Mouse (Mus musculus): ENCODE results near the gene Hs2st1. TPM values are rescaled to one million over a fixed set of nuclear protein-coding genes. Genes with fewer than 3 reads are reported as not detected.

Gene Hs2st1
- polyA plus RNA-seq (2015; fragmentation: Nextera tagmentation; extraction: Ambion mirVana) = 12.5 and 13.0 TPM in 2 replicates

- H3K4me3 ChIP-seq (replicated peaks) = peak within 1 kb of the TSS; percentile 80
- peak within 1 kb of the TSS; percentile 91 for H3K9ac ChIP-seq
- H3K9me3 ChIP-seq (replicated peaks) = no peaks in the 10 kb centered on the region
- peak; percentile 98 for ATAC-seq (replicated peaks; ENCODE audit: low FRiP score)
- peaks cover 22% of the 10 kb centered on the region for H3K36me3 ChIP-seq
- H3K27ac ChIP-seq = peak within 1 kb of the TSS; percentile 94
- under 1% methylated on average over 66 of the region's 69 CpGs for WGBS
- peak within 1 kb of the TSS; percentile 95 for H3K4me2 ChIP-seq
- peaks cover 29% of the 10 kb centered on the region for H3K4me1 ChIP-seq
- no peaks in the 10 kb centered on the region for H3K27me3 ChIP-seq
Measured at GRCm38 (mm10) chr3:144570047-144570815, at the start of gene Hs2st1, which contains the start of gene Selenof. TSS of gene Hs2st1 (minus strand) at chr3:144570181. TSS of gene Selenof (plus strand) at chr3:144570304.

GRCm38 (mm10) chr3:144617633-144618180 lies 47.7 kb upstream of the Hs2st1 start:
- Histone ChIP-seq H3K36me3 (no peaks in the 10 kb centered on the region), H3K9me3 (replicated peaks) (0 out of 2 replicates have a peak, but pooled peaks cover 5% of the 10 kb centered on the region), H3K27me3 (no peaks in the 10 kb centered on the region), H3K27ac (no peak overlapping the region), H3K4me2 (no peak overlapping the region), H3K4me1 (peaks cover 37% of the 10 kb centered on the region), H3K4me3 (replicated peaks) (no peak overlapping the region), H3K9ac (no peak overlapping the region)
- 77% methylated on average over 10 of the region's 10 CpGs for WGBS
- no peak for ATAC-seq (replicated peaks; ENCODE audit: low FRiP score)

DNA sequence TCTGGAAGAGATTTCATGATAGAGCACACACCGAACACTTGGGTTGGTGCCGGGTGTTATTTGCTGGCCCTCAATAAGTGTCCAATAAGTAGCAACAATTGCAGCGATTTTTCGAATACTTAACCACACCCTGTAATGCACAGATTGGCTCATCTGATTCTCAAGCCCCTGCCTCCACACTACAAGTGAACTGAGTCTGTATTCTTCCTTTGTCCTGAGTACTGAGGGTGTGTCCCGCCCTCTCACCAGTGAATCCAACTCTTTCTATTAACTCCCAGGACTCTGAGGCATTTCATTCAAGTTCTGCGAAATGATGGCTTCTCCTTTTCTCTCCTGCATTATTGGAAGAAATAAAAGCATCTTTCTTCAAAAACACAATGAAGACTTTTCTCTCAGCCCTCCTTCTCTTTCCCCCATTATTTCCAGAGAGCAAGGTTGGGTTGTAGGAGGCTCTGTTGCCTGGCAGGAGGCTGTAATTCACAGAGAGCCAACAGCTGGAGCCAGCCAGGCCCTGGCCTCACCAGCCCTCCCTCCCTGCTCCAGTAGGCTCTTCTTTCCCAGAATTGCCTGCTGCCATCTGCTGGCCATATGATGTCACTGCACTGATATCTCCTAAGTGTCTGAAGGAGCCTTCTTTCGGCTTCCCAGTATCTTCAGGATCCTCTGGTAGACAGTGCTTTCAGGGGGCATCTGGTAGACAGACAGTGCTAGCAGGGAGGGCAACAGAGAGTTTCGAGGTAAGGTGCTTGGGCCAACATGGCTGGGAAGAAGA lies 46.9 kb upstream of the Hs2st1 start:
- no peak overlapping the region for H3K4me3 ChIP-seq (replicated peaks)
- H3K4me1 ChIP-seq = peaks cover 45% of the 10 kb centered on the region
- 67% methylated on average over 8 of the region's 8 CpGs for WGBS
- no peaks in the 10 kb centered on the region for H3K27me3 ChIP-seq
- H3K36me3 ChIP-seq = no peaks in the 10 kb centered on the region
- 0 out of 2 replicates have a peak overlapping the region, but pooled peaks have one; percentile 6 for H3K27ac ChIP-seq
- H3K9ac ChIP-seq = no peak overlapping the region
- H3K4me2 ChIP-seq = no peak overlapping the region
- ATAC-seq (replicated peaks; ENCODE audit: low FRiP score) = peak; percentile 59
- H3K9me3 ChIP-seq (replicated peaks) = no peaks in the 10 kb centered on the region

DNA sequence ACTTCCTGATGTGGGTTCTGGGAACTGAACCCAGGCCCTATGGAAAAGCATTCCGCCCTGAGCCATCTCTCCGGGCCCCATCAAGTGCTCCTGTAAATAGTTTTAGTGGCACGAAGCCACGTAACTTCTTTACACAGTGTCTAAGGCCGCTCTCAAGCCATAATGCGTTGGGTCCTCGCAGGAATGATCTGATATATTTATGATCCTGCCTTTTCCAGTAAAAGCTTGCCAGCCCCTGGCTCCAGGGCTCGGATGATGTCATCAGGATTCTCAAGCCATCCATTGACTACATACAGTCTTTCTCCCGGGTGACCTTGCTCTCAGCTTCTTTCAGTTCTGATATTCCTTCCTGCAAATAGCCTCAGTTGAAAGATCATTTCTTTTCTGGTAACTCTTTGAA lies 45.5 kb upstream of the Hs2st1 start:
- Histone ChIP-seq H3K27ac (peak overlapping the region; percentile 75; the same call in 1 of the 2 replicates), H3K36me3 (no peaks in the 10 kb centered on the region), H3K9ac (no peak overlapping the region), H3K4me3 (replicated peaks) (no peak overlapping the region), H3K4me1 (peaks cover 57% of the 10 kb centered on the region), H3K9me3 (replicated peaks) (no peaks in the 10 kb centered on the region), H3K27me3 (no peaks in the 10 kb centered on the region), H3K4me2 (no peak overlapping the region)
- ATAC-seq (replicated peaks; ENCODE audit: low FRiP score) = no peak
- 58% methylated on average over 9 of the region's 9 CpGs for WGBS

GRCm38 (mm10) chr3:144614698-144615097 lies 44.7 kb upstream of the Hs2st1 start:
- H3K4me1 ChIP-seq = peaks cover 57% of the 10 kb centered on the region
- H3K4me2 ChIP-seq = peak overlapping the region; percentile 19
- 16% methylated on average over 10 of the region's 10 CpGs for WGBS
- no peaks in the 10 kb centered on the region for H3K9me3 ChIP-seq (replicated peaks)
- H3K9ac ChIP-seq = no peak overlapping the region
- no peaks in the 10 kb centered on the region for H3K27me3 ChIP-seq
- peak; percentile 63 for ATAC-seq (replicated peaks; ENCODE audit: low FRiP score)
- H3K4me3 ChIP-seq (replicated peaks) = no peak overlapping the region
- H3K27ac ChIP-seq = peak overlapping the region; percentile 75
- H3K36me3 ChIP-seq = no peaks in the 10 kb centered on the region

GRCm38 (mm10) chr3:144614277-144614676 lies 44.3 kb upstream of the Hs2st1 start:
- H3K4me2 ChIP-seq = peak overlapping the region; percentile 19; the same call in 1 of the 2 replicates
- peak overlapping the region; percentile 75 for H3K27ac ChIP-seq
- H3K4me1 ChIP-seq = peaks cover 57% of the 10 kb centered on the region
- no peaks in the 10 kb centered on the region for H3K9me3 ChIP-seq (replicated peaks)
- H3K27me3 ChIP-seq = no peaks in the 10 kb centered on the region
- H3K4me3 ChIP-seq (replicated peaks) = no peak overlapping the region
- ATAC-seq (replicated peaks; ENCODE audit: low FRiP score) = peak; percentile 54
- H3K36me3 ChIP-seq = no peaks in the 10 kb centered on the region
- H3K9ac ChIP-seq = no peak overlapping the region
- 21% methylated on average over 6 of the region's 6 CpGs for WGBS

DNA sequence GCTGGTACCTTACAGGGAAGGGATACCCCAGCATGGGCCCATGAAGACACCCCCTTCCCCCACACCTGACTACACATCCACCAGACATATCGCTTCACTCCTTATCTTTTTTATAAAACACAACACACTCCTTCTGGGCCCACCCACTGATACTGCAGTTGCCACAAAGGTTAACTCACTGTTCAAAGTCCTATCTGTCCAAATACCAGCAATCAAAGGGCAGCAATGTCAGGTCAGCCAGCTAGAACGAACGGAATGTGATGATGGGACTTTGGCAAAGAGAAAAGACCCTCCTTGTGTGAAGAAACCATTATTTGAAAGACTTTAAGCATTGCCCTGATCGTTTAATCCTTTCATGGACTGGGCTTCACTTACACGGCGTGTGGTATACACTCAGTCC lies 42.4 kb upstream of the Hs2st1 start:
- Histone ChIP-seq H3K36me3 (no peaks in the 10 kb centered on the region), H3K4me1 (peaks cover 57% of the 10 kb centered on the region), H3K9ac (no peak overlapping the region), H3K4me2 (no peak overlapping the region), H3K27me3 (no peaks in the 10 kb centered on the region), H3K9me3 (replicated peaks) (no peaks in the 10 kb centered on the region), H3K27ac (no peak overlapping the region), H3K4me3 (replicated peaks) (no peak overlapping the region)
- no peak for ATAC-seq (replicated peaks; ENCODE audit: low FRiP score)
- WGBS = 72% methylated on average over 6 of the region's 6 CpGs

DNA sequence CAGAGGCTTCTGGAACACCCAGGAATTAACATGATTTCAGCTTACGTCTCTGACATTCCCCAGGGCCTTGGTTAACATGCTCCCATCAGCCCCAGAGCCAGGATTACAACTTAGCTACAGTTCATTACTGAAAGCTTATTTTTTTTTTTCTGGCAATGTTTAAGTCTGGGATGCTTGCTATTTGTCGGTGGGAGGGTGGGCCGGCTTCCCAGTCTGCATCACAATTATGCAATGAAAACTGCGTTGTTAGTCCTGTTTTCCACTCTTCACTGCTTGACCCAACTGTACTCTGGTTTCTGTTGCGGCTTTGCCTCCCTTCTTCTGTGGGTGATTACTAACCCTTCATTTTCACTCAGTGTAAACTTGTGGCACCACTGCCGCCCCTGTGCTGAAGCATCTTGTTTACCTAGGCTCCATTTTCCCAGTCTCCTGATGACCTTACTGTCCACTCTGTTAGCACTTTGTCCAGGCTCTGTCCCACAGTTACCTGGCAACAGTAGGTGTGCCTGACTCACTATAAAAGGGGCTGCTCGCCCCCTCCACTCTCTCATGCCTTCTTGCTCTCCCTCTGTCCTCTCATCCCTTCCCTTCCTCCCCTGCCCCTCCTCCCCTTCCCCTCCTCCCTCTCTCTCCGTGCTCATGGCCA lies 41.8 kb upstream of the Hs2st1 start:
- H3K9me3 ChIP-seq (replicated peaks) = no peaks in the 10 kb centered on the region
- no peak overlapping the region for H3K4me3 ChIP-seq (replicated peaks)
- no peaks in the 10 kb centered on the region for H3K36me3 ChIP-seq
- peaks cover 55% of the 10 kb centered on the region for H3K4me1 ChIP-seq
- no peaks in the 10 kb centered on the region for H3K27me3 ChIP-seq
- ATAC-seq (replicated peaks; ENCODE audit: low FRiP score) = no peak
- no peak overlapping the region for H3K9ac ChIP-seq
- WGBS = 44% methylated on average over 8 of the region's 8 CpGs
- 0 out of 2 replicates have a peak overlapping the region, but pooled peaks have one; percentile 2 for H3K27ac ChIP-seq
- no peak overlapping the region for H3K4me2 ChIP-seq

- no peak overlapping the region for H3K4me2 ChIP-seq
- H3K27ac ChIP-seq = no peak overlapping the region
- no peaks in the 10 kb centered on the region for H3K36me3 ChIP-seq
- H3K4me3 ChIP-seq (replicated peaks) = no peak overlapping the region
- WGBS = 39% methylated on average over 5 of the region's 5 CpGs
- H3K27me3 ChIP-seq = no peaks in the 10 kb centered on the region
- no peak overlapping the region for H3K9ac ChIP-seq
- no peak for ATAC-seq (replicated peaks; ENCODE audit: low FRiP score)
- H3K4me1 ChIP-seq = peaks cover 45% of the 10 kb centered on the region
- no peaks in the 10 kb centered on the region for H3K9me3 ChIP-seq (replicated peaks)
Measured at GRCm38 (mm10) chr3:144610759-144611158, 40.8 kb upstream of the Hs2st1 start.

DNA sequence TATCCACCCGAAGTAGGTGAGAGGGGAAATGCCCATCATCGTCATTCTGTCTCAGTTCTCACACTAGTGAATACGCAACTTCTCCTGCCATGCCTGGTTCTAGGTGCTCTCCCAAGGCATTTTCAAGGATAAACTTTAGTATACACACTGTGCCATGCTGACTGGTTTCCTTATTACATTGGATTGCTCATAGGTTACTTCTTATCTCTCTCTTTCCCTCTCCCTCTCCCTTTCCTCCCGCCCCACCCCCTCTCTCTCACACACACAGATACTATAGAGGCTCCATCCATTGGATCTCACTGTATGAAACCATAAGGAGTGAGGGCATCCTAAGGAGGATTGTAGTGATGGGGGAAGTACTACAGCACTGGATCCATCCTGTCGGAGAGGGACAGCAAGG lies 38.1 kb upstream of the Hs2st1 start:
- H3K9ac ChIP-seq = no peak overlapping the region
- no peak overlapping the region for H3K4me3 ChIP-seq (replicated peaks)
- H3K4me2 ChIP-seq = no peak overlapping the region
- no peak for ATAC-seq (replicated peaks; ENCODE audit: low FRiP score)
- H3K27ac ChIP-seq = no peak overlapping the region
- peaks cover 20% of the 10 kb centered on the region for H3K4me1 ChIP-seq
- H3K36me3 ChIP-seq = no peaks in the 10 kb centered on the region
- 94% methylated on average over 5 of the region's 5 CpGs for WGBS
- no peaks in the 10 kb centered on the region for H3K9me3 ChIP-seq (replicated peaks)
- H3K27me3 ChIP-seq = no peaks in the 10 kb centered on the region

- H3K4me3 ChIP-seq (replicated peaks) = no peak overlapping the region
- no peak overlapping the region for H3K4me2 ChIP-seq
- no peaks in the 10 kb centered on the region for H3K9me3 ChIP-seq (replicated peaks)
- H3K27ac ChIP-seq = no peak overlapping the region
- H3K36me3 ChIP-seq = 0 out of 2 replicates have a peak, but pooled peaks cover 1% of the 10 kb centered on the region
- H3K9ac ChIP-seq = no peak overlapping the region
- H3K27me3 ChIP-seq = no peaks in the 10 kb centered on the region
- H3K4me1 ChIP-seq = peaks cover 13% of the 10 kb centered on the region; the same call in 1 of the 2 replicates
- 80% methylated on average over 4 of the region's 4 CpGs for WGBS
- no peak for ATAC-seq (replicated peaks; ENCODE audit: low FRiP score)
Measured at GRCm38 (mm10) chr3:144606449-144606848, 36.5 kb upstream of the Hs2st1 start.

All from kidney, embryonic 15.5 days (tissue).